Mouse (Mus musculus): ENCODE results near the gene Igdcc3. TPM values are rescaled to one million over a fixed set of nuclear protein-coding genes. Genes with fewer than 3 reads are reported as not detected.
"Not testable (repeated sequence)": the region's sequence is repeated elsewhere in the genome, so short reads cannot be mapped to it uniquely, and the experiment has no call there.

Gene Igdcc3
- polyA plus RNA-seq, 1 experiment from 2014 or later = 6.1 TPM

- peak overlapping the region; percentile 90 for H3K4me2 ChIP-seq (replicated peaks; ENCODE audit: low read depth, low read length)
- peaks cover 11% of the 10 kb centered on the region; the same call in 1 of the 2 replicates for H3K4me1 ChIP-seq (ENCODE audit: control insufficient read depth, insufficient read depth, low read length)
- 1% methylated on average over 56 of the region's 59 CpGs for WGBS
- peak; percentile 95 for ATAC-seq (ENCODE audit: low FRiP score, low TSS enrichment)
- H3K9me3 ChIP-seq (ENCODE audit: control insufficient read depth, low read length) = no peaks in the 10 kb centered on the region
- no peaks in the 10 kb centered on the region for H3K27me3 ChIP-seq (ENCODE audit: control insufficient read depth, insufficient read depth, low read length)
- H3K9ac ChIP-seq (ENCODE audit: low read depth, low read length) = peak overlapping the region; percentile 78
- peak overlapping the region; percentile 89 for H3K27ac ChIP-seq (ENCODE audit: low read depth, low read length)
- H3K36me3 ChIP-seq (ENCODE audit: control insufficient read depth, insufficient read depth, low read length) = no peaks in the 10 kb centered on the region
- peak overlapping the region; percentile 65 for H3K4me3 ChIP-seq (ENCODE audit: low read length)
Observed at GRCm38 (mm10) chr9:65214778-65215493, 73.9 kb downstream of the Igdcc3 start.

GRCm38 (mm10) chr9:65215494-65216126, 74.6 kb downstream of the Igdcc3 start:
- WGBS = 6% methylated on average over 31 of the region's 31 CpGs
- peak; percentile 50 for ATAC-seq (ENCODE audit: low FRiP score, low TSS enrichment)

DNA sequence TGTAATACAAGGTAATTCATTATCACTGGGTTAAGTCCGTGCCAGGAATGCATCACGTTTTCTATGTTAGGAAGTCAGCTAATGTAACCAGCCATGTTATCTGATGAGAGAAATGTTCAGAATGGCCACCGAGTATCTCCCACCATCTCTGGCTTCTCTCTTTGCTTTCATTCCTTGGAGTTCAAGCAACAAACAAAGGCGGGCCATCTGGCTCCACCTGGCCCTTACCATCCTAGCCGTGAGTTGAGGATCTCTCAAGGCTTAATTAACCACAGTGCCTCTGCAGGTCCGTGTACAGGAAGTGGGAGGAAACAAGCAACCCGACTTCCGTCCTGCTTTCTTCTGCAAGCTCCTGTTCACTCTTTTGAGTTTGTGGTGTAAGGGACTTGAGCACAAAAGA, 76.0 kb downstream of the Igdcc3 start:
- no peaks in the 10 kb centered on the region for H3K9me3 ChIP-seq (ENCODE audit: control insufficient read depth, low read length)
- H3K27ac ChIP-seq (ENCODE audit: low read depth, low read length) = no peak overlapping the region
- no peaks in the 10 kb centered on the region for H3K27me3 ChIP-seq (ENCODE audit: control insufficient read depth, insufficient read depth, low read length)
- no peak overlapping the region for H3K4me3 ChIP-seq (ENCODE audit: low read length)
- H3K4me2 ChIP-seq (replicated peaks; ENCODE audit: low read depth, low read length) = 0 out of 2 replicates have a peak overlapping the region, but pooled peaks have one; percentile 22
- WGBS = 41% methylated on average over 8 of the region's 8 CpGs
- H3K36me3 ChIP-seq (ENCODE audit: control insufficient read depth, insufficient read depth, low read length) = no peaks in the 10 kb centered on the region
- no peak for ATAC-seq (ENCODE audit: low FRiP score, low TSS enrichment)
- peaks cover 11% of the 10 kb centered on the region; the same call in 1 of the 2 replicates for H3K4me1 ChIP-seq (ENCODE audit: control insufficient read depth, insufficient read depth, low read length)
- no peak overlapping the region for H3K9ac ChIP-seq (ENCODE audit: low read depth, low read length)

More at GRCm38 (mm10) chr9:65215494-65216126, 74.6 kb downstream of the Igdcc3 start:
- Histone ChIP-seq H3K9me3 (ENCODE audit: control insufficient read depth, low read length) (no peaks in the 10 kb centered on the region), H3K4me2 (replicated peaks; ENCODE audit: low read depth, low read length) (peak overlapping the region; percentile 90), H3K9ac (ENCODE audit: low read depth, low read length) (peak overlapping the region; percentile 78), H3K4me3 (ENCODE audit: low read length) (peak overlapping the region; percentile 65), H3K27ac (ENCODE audit: low read depth, low read length) (peak overlapping the region; percentile 89), H3K27me3 (ENCODE audit: control insufficient read depth, insufficient read depth, low read length) (no peaks in the 10 kb centered on the region), H3K4me1 (ENCODE audit: control insufficient read depth, insufficient read depth, low read length) (peaks cover 11% of the 10 kb centered on the region; the same call in 1 of the 2 replicates), H3K36me3 (ENCODE audit: control insufficient read depth, insufficient read depth, low read length) (no peaks in the 10 kb centered on the region)

DNA sequence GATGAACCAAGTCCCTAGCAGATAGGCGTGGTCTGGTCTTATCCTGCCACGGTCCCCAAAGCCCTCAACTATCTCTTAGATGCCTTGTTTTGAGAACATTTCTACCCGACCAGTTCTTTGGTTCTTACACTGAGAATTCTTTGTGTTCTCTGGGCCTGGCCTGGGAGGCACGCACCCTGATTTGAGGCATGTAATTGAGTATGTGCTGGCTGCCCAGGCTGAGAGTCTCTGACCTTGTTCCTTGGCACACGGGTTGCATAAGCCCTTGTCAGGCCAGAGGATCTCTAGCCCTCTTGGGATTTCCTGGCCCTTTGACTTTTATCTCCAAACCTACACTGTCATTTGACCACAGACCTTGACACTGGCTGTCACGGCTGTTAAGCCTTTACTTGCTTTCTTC, 76.7 kb downstream of the Igdcc3 start:
- Histone ChIP-seq H3K4me3 (ENCODE audit: low read length) (no peak overlapping the region), H3K27me3 (ENCODE audit: control insufficient read depth, insufficient read depth, low read length) (no peaks in the 10 kb centered on the region), H3K27ac (ENCODE audit: low read depth, low read length) (no peak overlapping the region), H3K4me2 (replicated peaks; ENCODE audit: low read depth, low read length) (no peak overlapping the region), H3K4me1 (ENCODE audit: control insufficient read depth, insufficient read depth, low read length) (peaks cover 11% of the 10 kb centered on the region; the same call in 1 of the 2 replicates), H3K36me3 (ENCODE audit: control insufficient read depth, insufficient read depth, low read length) (no peaks in the 10 kb centered on the region), H3K9ac (ENCODE audit: low read depth, low read length) (no peak overlapping the region), H3K9me3 (ENCODE audit: control insufficient read depth, low read length) (no peaks in the 10 kb centered on the region)
- ATAC-seq (ENCODE audit: low FRiP score, low TSS enrichment) = no peak
- WGBS = 46% methylated on average over 6 of the region's 6 CpGs

GRCm38 (mm10) chr9:65218916-65219315, 77.9 kb downstream of the Igdcc3 start:
- H3K9ac ChIP-seq (ENCODE audit: low read depth, low read length) = no peak overlapping the region
- no peak overlapping the region for H3K27ac ChIP-seq (ENCODE audit: low read depth, low read length)
- no peak overlapping the region for H3K4me2 ChIP-seq (replicated peaks; ENCODE audit: low read depth, low read length)
- H3K4me3 ChIP-seq (ENCODE audit: low read length) = no peak overlapping the region
- H3K36me3 ChIP-seq (ENCODE audit: control insufficient read depth, insufficient read depth, low read length) = no peaks in the 10 kb centered on the region
- no peak for ATAC-seq (ENCODE audit: low FRiP score, low TSS enrichment)
- H3K4me1 ChIP-seq (ENCODE audit: control insufficient read depth, insufficient read depth, low read length) = peaks cover 11% of the 10 kb centered on the region; the same call in 1 of the 2 replicates
- 77% methylated on average over 1 of the region's 1 CpGs for WGBS
- no peaks in the 10 kb centered on the region for H3K27me3 ChIP-seq (ENCODE audit: control insufficient read depth, insufficient read depth, low read length)
- no peaks in the 10 kb centered on the region for H3K9me3 ChIP-seq (ENCODE audit: control insufficient read depth, low read length)

DNA sequence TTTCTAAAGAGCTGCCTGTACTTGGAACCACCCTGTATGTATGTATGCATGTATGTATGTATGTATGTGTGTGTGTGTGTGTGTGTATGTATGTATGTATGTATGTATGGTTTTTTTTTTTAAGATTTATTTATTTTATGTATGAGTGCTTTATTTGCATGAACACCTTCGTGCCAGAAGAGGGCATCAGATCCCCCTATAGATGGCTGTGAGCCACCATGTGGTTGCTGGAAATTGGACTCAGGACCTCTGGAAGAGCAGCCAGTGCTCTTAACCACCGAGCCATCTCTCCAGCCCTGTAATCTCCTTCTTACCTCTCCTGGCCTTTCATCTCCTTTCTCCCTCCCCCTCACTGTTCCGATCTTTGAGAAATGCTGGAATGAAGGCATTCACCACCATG, 79.4 kb downstream of the Igdcc3 start:
- H3K27ac ChIP-seq (ENCODE audit: low read depth, low read length); H3K27me3 ChIP-seq (ENCODE audit: control insufficient read depth, insufficient read depth, low read length): not testable (repeated sequence)
- H3K4me1 ChIP-seq (ENCODE audit: control insufficient read depth, insufficient read depth, low read length) = peaks cover 11% of the 10 kb centered on the region; the same call in 1 of the 2 replicates

GRCm38 (mm10) chr9:65223927-65224326, 82.9 kb downstream of the Igdcc3 start:
- WGBS = 73% methylated on average over 6 of the region's 6 CpGs
- no peak for ATAC-seq (ENCODE audit: low FRiP score, low TSS enrichment)
- H3K27ac ChIP-seq (ENCODE audit: low read depth, low read length) = no peak overlapping the region

More for the DNA sequence above, 79.4 kb downstream of the Igdcc3 start:
- H3K9me3 ChIP-seq (ENCODE audit: control insufficient read depth, low read length); H3K9ac ChIP-seq (ENCODE audit: low read depth, low read length); ATAC-seq (ENCODE audit: low FRiP score, low TSS enrichment); H3K4me2 ChIP-seq (replicated peaks; ENCODE audit: low read depth, low read length); H3K36me3 ChIP-seq (ENCODE audit: control insufficient read depth, insufficient read depth, low read length); H3K4me3 ChIP-seq (ENCODE audit: low read length): not testable (repeated sequence)
- WGBS = 51% methylated on average over 3 of the region's 3 CpGs

GRCm38 (mm10) chr9:65225795-65226194, 84.8 kb downstream of the Igdcc3 start:
- 42% methylated on average over 4 of the region's 4 CpGs for WGBS

More at GRCm38 (mm10) chr9:65223927-65224326, 82.9 kb downstream of the Igdcc3 start:
- Histone ChIP-seq H3K27me3 (ENCODE audit: control insufficient read depth, insufficient read depth, low read length) (no peaks in the 10 kb centered on the region), H3K9ac (ENCODE audit: low read depth, low read length) (no peak overlapping the region), H3K4me1 (ENCODE audit: control insufficient read depth, insufficient read depth, low read length) (no peaks in the 10 kb centered on the region), H3K4me3 (ENCODE audit: low read length) (no peak overlapping the region), H3K9me3 (ENCODE audit: control insufficient read depth, low read length) (no peaks in the 10 kb centered on the region), H3K4me2 (replicated peaks; ENCODE audit: low read depth, low read length) (no peak overlapping the region), H3K36me3 (ENCODE audit: control insufficient read depth, insufficient read depth, low read length) (peaks cover 3% of the 10 kb centered on the region; the same call in 1 of the 2 replicates)

GRCm38 (mm10) chr9:65230250-65230649, 89.3 kb downstream of the Igdcc3 start:
- H3K27ac ChIP-seq (ENCODE audit: low read depth, low read length) = no peak overlapping the region
- 72% methylated on average over 6 of the region's 6 CpGs for WGBS

More at GRCm38 (mm10) chr9:65225795-65226194, 84.8 kb downstream of the Igdcc3 start:
- H3K4me1 ChIP-seq (ENCODE audit: control insufficient read depth, insufficient read depth, low read length) = no peaks in the 10 kb centered on the region
- no peak overlapping the region for H3K4me2 ChIP-seq (replicated peaks; ENCODE audit: low read depth, low read length)
- no peak overlapping the region for H3K9ac ChIP-seq (ENCODE audit: low read depth, low read length)
- ATAC-seq (ENCODE audit: low FRiP score, low TSS enrichment) = no peak
- no peak overlapping the region for H3K4me3 ChIP-seq (ENCODE audit: low read length)
- H3K27me3 ChIP-seq (ENCODE audit: control insufficient read depth, insufficient read depth, low read length) = no peaks in the 10 kb centered on the region
- no peaks in the 10 kb centered on the region for H3K9me3 ChIP-seq (ENCODE audit: control insufficient read depth, low read length)
- peaks cover 3% of the 10 kb centered on the region; the same call in 1 of the 2 replicates for H3K36me3 ChIP-seq (ENCODE audit: control insufficient read depth, insufficient read depth, low read length)
- H3K27ac ChIP-seq (ENCODE audit: low read depth, low read length) = no peak overlapping the region

More at GRCm38 (mm10) chr9:65230250-65230649, 89.3 kb downstream of the Igdcc3 start:
- no peak overlapping the region for H3K4me3 ChIP-seq (ENCODE audit: low read length)
- H3K36me3 ChIP-seq (ENCODE audit: control insufficient read depth, insufficient read depth, low read length) = peaks cover 3% of the 10 kb centered on the region; the same call in 1 of the 2 replicates
- H3K4me1 ChIP-seq (ENCODE audit: control insufficient read depth, insufficient read depth, low read length) = no peaks in the 10 kb centered on the region
- H3K4me2 ChIP-seq (replicated peaks; ENCODE audit: low read depth, low read length) = no peak overlapping the region
- no peak for ATAC-seq (ENCODE audit: low FRiP score, low TSS enrichment)
- H3K9me3 ChIP-seq (ENCODE audit: control insufficient read depth, low read length) = no peaks in the 10 kb centered on the region
- no peaks in the 10 kb centered on the region for H3K27me3 ChIP-seq (ENCODE audit: control insufficient read depth, insufficient read depth, low read length)
- H3K9ac ChIP-seq (ENCODE audit: low read depth, low read length) = no peak overlapping the region

Measured in kidney, embryonic 14.5 days (tissue).